Mouse (Mus musculus) 3T3-L1 (cell line): Measurements from ENCODE around the gene Cldn22.

Experiments
- DNase-seq: peaks from one replicate; pipeline ENCODE4 v3.0.0-alpha.2; 2015; ENCODE audit warnings: low read depth, low spot score

Gene Cldn22

GRCm38 (mm10) chr8:47832616-47833015 is 8.3 kb downstream of the Cldn22 start:
- no peak for DNase-seq

DNA sequence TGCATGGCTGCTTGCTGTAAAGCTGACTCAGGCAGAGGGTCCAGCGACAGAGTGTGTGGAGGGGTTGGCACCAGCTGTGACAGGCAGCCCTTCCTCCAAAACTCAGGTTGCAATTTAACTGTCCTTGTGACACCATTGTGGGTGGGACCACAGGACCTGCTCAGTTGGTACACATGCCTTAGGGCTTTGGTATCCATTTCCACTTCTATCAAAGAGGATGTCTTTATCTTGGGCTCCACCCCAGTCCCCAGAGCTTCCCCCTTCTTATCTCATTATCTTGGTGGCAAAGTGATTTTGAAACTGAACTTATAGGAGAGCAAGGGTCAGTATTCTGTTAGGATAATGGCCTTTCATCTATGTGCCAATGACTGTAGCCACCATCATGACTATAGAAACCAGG is 9.7 kb downstream of the Cldn22 start:
- no peak for DNase-seq

DNA sequence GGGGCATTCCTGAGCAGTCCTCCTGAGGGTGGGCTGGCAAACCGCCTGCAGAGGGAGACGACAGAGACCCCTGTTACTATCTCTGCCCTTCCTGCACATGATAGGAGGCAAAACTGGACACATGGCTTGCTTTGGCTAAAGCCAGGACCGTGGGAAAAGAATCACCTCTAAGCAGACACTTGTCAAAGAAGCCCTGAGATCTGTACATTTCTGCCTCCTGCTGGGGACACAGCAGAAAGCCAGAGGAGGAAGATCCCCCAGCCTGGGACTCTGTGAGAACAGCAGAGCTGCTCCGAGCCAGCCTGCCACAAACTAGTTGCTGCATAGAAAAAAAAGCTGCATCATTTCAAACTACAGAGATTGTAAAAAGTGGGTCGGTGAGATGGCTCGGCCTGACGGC is 18.8 kb downstream of the Cldn22 start:
- DNase-seq, result peak; percentile 6

DNA sequence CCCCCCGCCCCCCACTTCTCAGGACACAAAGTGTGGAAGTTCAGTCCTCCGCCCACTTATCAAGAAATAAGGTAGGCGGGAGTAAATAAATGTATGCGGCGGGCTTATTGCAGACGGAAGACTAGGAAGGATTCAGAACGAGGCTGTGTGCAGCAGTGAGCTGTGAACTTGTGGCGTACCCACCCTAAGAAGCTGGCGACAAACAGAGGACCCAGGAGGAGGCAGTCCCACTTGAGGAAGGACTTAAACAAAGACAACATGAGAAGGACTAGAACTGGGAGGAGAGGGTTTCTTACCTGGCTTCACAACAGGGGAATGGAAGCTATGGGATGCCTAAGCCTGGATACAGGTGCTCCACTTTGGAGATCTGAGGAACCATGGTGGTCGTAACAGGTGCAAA is 19.4 kb downstream of the Cldn22 start:
- no peak for DNase-seq

DNA sequence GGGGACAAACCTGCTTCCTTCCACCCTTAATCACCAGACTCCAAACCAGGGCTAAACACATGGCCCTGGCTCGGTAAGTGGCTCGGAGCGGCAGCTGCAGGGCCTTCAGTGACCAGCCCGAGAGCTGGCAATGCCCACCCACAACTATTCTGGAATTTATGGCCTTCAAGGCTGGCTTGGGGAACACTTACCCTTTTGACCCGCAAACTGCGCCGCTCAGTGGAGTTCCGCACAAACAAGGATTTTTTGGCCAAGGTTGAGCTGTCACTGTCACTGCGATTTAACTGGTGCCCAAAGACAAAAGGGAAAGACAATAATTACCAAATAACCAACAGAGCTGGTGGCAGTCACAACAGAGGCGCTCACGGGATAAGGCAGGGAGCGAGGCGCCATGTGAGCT is 21.7 kb downstream of the Cldn22 start:
- no peak for DNase-seq

DNA sequence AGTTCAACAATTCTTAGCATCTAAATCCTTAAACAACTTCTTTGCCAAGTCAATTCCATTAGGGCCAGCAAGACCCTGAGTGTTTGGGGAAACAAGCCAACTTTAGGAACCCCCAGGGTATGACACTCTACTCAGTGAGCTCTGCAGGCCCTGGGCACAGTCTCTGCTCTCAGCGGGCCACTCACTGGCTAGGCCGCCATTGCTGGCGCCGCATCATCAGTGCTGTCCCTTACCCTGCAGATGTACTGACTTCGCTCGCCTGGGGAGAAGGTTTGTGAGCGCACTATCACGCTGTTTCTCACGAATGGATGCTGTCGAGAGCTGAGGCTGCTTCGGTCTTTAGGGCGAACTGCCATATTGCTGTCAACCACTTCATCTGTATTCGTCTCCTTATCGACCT is 22.9 kb downstream of the Cldn22 start:
- DNase-seq, result no peak

GRCm38 (mm10) chr8:47847931-47848330 is 23.6 kb downstream of the Cldn22 start:
- no peak for DNase-seq

DNA sequence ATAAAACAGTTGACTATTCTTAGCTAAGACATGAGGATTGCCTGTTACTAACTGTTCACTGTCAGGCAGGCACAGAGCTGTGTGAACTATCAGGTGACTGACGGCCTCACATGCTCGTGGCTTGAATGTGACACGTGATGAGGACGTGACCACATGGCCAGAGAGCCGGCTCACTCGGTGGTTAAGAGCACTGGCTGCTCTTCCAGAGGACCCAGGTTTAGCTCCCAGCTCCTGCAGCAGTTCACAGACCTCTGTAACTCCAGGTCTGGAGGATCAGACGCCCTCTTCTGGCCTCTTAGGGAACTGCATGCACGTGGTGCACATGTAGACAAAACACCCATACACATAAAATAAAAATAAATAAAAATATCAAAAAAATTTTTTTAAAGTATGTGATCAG is 25.6 kb downstream of the Cldn22 start:
- peak; percentile 25 for DNase-seq

- DNase-seq, result no peak
Measured at GRCm38 (mm10) chr8:47851824-47852502, 27.7 kb downstream of the Cldn22 start.

- DNase-seq, result no peak
Measured at GRCm38 (mm10) chr8:47852737-47853136, 28.5 kb downstream of the Cldn22 start.

- DNase-seq, result no peak
Measured at GRCm38 (mm10) chr8:47853356-47853755, 29.1 kb downstream of the Cldn22 start.

GRCm38 (mm10) chr8:47859259-47859658 is 35.0 kb downstream of the Cldn22 start:
- DNase-seq, result no peak

DNA sequence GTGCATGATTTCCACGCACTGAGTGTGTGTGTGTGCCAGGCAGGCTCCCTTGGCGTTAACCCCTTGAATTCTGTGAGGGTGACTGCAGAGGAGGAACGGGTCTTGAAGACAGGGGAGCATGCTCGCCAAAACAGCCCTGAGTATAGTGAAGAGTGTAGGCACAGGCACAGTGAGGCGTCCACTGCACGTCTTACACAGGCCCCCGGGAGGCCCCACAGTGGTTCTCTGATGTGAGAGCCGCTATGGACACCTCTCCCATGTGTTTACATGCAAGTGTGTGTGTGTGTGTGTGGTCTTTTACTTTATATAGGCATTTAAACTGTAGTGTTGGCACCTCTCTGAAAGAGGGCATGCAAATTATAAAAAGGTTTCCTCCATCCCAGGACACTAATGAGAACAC is 42.3 kb downstream of the Cldn22 start:
- DNase-seq, result no peak

- peak; percentile 85 for DNase-seq
Measured at GRCm38 (mm10) chr8:47867067-47867466, 42.8 kb downstream of the Cldn22 start.

- DNase-seq, result peak; percentile 76
Measured at GRCm38 (mm10) chr8:47872361-47873107, 48.3 kb downstream of the Cldn22 start.

DNA sequence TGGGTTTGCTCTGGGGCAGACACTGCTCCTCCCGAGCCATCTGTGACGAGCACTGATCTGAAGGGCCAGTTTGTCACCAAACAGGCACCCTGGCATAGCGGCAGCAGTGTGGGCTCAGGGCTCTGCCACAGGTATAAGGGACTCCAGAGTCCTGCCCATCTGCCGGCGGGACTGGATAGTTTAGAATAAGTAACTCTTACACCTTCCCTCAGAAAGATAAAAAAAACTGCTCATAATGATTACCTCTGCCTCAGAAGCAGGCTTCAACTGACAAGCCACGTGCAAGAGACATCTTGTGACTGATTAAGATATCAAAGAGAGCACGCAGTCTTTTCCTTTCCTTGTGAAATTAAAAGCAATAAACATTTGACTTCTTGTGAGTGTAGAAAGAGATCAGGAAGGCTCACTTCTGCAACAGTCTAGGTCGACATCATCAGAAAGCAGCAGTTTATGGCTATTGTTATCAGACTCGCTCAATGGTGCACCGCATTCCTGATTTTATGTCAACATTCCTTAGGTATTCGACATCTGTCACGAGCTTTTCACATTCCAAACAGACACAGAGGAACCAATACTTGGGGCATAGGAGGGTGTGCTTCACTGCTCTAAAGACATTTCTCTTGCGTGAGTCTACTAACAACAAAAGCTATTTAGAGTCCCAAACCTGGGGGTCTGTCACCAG is 50.4 kb downstream of the Cldn22 start:
- no peak for DNase-seq
